Mouse (Mus musculus) neural tube, embryonic 10.5 days (tissue): Measurements from ENCODE around the gene Olfr159.
"Not testable (repeated sequence)": the region's sequence is repeated elsewhere in the genome, so short reads cannot be mapped to it uniquely, and the experiment has no call there.

ENCODE experiments used
- DNase-seq: peaks from one replicate; pipeline ENCODE4 v3.0.0-alpha.2; 2017; ENCODE audit warnings: low spot score; ENCODE audit errors: extremely low spot score

The Olfr159 gene

DNA sequence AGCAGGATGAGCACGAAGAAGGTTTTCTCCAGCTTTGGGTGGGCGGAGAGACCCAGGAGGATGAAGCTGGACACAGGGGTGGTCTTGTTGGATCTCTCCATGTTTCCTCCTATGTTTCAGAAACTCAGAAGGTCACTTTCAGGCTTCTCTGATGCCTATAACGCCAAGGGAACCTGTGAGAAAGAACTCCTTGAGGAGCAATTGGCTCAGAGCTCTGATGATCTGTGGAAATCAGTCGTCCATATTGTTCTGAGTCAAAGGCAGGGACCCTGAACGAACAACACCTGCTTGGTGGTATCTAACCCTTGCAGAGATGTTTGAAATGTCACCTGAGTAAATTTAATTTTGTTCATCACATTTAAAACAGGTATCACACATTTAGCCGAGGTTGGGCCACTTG is at the start of gene Olfr159:
TSS of gene Olfr159 (minus strand) at position 101 of the 400 bp plus-strand sequence.
- no peak for DNase-seq

GRCm38 (mm10) chr4:43798936-43799335 is 28.1 kb upstream of the Olfr159 start:
- no peak for DNase-seq

DNA sequence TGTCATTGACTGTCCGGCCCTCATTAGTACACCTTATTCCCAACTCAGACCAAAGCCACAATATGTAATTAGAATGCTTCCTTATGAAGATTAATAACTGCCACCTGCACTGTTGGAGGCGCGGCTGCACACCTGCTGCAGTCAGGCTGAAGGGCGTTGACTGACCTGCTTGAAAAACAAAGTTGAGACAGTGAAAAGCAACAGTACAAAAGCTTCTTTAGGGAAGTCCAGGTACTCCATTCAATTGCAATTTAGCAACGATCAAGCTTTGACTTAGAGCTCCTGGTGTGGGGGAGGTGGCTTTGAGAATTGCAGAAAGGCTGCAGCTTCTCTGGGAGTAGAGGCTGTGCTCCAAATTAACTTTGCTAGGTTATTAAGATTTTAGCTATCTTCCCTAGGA is 25.0 kb upstream of the Olfr159 start:
- not testable (repeated sequence) for DNase-seq

DNA sequence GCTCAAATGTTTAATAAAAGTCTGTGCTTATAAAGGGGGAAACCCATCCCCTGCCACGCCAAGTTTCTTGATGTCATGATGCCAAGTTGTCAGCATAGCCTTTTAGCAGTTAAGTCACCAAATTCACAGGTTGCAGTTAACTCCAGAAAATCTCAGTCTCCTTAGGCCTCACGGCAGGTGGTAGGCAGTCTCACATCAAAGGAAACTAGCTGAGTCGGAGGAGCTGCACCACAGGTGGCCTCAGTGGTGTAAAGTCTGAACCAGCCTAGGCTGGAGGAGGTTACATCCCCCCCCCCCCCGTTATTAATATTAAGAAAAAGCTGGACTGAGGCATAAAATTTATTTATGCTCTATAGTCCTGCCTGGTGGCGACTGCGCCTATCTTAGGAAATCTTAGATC is 24.5 kb upstream of the Olfr159 start:
- DNase-seq: no peak

- no peak for DNase-seq
Measured at GRCm38 (mm10) chr4:43772304-43772703, 1.5 kb upstream of the Olfr159 start.

- no peak for DNase-seq
Measured at GRCm38 (mm10) chr4:43771626-43772025, 817 bp upstream of the Olfr159 start.

DNA sequence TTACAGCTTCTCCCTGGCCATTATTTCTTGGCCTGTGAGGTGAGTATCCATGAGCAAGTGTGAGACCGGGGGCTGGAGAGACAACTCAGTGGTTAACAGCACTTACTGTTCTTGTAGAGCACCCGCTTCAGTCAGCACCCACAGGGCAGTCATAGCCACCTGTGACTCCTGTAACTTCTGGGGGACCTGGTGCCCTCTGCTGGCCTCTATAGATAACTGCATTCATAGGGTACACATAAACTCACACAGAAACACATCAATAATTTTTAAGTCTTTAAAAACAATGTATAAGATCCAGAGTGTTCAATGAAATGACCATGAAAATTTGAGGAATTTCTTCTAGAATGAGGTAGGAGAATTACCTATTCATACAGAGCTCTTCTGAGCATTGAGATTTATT is 1.4 kb downstream of the Olfr159 start:
- no peak for DNase-seq

DNA sequence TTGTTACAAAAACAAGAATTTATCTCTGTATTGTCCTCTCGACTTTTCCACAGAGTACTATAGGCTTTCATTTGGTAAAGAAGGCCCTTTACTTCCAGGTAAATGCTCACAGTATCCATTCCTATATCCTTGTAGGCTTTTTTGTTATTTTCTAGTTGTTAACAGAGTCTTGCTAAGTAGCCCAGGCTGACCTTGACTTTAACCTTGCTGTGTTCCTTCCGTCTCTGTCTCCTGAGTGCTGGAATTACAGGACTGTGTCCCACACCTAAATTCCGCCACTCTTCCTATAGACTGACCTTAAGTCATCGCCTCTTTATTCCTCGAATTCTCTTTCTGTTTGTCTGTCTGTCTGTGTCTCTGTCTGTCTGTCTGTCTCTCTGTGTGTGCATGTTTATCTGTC is 2.5 kb downstream of the Olfr159 start:
- DNase-seq: no peak

DNA sequence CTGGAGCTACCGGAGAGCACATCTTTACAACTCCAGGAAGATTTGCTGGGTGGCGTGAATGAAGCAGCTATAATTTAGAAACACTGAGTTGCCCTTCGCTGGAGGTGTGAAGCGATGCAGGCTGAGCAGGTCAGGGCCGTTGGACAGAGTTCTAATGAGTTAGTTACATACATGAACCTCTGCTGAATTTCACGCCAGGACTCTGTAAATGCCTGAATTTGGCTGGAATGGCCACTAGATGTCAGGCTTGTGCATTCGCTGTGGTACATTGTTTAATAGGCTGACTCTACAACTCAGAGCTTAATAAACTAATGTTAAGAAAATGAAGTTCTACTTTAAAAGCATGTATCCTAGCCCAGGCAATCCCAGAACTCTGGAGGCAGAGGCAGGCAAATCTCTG is 7.4 kb downstream of the Olfr159 start:
- peak; percentile 34 for DNase-seq

DNA sequence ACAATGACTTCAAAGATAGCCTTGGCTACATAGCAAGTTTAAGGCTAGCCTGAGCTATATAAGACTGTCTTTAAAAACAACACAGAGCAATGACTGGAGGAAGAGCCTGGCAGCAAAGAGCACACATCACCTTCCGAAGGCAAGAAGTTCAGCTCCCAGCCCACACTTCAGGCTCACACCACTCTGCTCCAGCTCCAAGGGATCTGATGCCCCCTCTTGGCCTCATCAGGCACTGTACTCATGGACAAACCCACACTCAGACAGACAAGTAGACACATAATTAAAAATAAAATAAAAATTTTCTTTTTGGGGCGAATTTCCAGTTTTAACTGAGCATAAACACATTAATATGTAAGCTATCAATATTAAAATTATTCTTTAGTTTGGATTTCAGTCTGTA is 9.5 kb downstream of the Olfr159 start:
- no peak for DNase-seq

GRCm38 (mm10) chr4:43760460-43760859 is 10.3 kb downstream of the Olfr159 start:
- peak; percentile 23 for DNase-seq

GRCm38 (mm10) chr4:43759571-43760418 is 11.0 kb downstream of the Olfr159 start:
- no peak for DNase-seq

- DNase-seq: no peak
Measured at GRCm38 (mm10) chr4:43757213-43757612, 13.6 kb downstream of the Olfr159 start.

GRCm38 (mm10) chr4:43745187-43745586 is 25.6 kb downstream of the Olfr159 start:
- DNase-seq: no peak

DNA sequence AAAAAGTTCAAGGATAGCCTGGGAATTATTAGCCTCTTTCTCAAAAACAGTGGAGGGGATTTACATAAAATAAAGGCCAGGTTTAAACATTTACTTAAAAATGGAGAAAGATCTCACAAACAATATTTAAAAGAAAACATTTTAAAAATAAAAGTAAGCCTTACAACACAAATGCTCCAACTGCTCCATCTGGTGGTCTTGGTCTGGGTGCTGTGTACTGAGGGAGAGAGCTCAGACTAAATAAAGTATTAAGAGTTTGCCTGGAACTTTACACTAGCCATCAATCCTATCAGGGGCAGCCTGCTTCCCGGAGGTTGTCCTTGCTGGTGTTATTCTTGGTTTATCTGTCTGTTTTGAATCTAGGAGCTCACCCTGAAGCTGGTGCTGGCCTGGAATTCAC is 27.7 kb downstream of the Olfr159 start:
- DNase-seq: no peak

- DNase-seq: no peak
Measured at GRCm38 (mm10) chr4:43742637-43743036, 28.2 kb downstream of the Olfr159 start.

GRCm38 (mm10) chr4:43741526-43741925 is 29.3 kb downstream of the Olfr159 start:
- DNase-seq: no peak

GRCm38 (mm10) chr4:43738989-43739674 is 31.7 kb downstream of the Olfr159 start:
- DNase-seq: no peak

GRCm38 (mm10) chr4:43737144-43737543 is 33.7 kb downstream of the Olfr159 start:
- DNase-seq: no peak

GRCm38 (mm10) chr4:43733186-43733585 is 37.6 kb downstream of the Olfr159 start:
- no peak for DNase-seq

- no peak for DNase-seq
Measured at GRCm38 (mm10) chr4:43732171-43732570, 38.6 kb downstream of the Olfr159 start.

DNA sequence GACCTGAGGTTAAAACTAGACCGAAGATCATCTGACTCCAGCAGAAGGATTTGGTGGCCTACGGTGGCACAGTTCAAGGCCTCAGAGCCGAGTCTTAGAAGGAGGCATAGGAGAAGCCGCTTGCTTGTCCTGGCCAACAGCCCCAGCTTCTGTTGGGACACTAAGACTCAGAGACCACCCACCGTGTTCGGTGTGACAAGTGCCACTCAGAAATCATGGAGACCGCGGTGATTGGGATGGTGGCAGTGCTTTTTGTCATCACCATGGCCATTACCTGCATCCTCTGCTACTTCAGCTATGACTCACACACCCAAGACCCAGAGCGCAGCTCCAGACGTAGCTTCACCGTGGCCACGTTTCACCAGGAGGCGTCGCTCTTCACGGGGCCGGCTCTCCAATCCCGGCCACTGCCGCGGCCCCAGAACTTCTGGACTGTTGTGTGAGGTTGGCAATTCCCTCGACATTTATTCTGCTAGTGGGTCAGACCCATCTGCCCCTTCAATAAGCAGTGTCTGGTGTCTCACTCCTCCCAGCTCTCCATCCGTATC is 40.0 kb downstream of the Olfr159 start:
- DNase-seq: no peak
